Mouse (Mus musculus) E14TG2a.4 (cell line): ENCODE measurements around the gene 1700011L22Rik.

Experiments used
- CTCF ChIP-seq: conservative IDR thresholded peaks from 2 replicates; pipeline ENCODE4 v1.5.1; 2014; ENCODE audit warnings: low read length
- NANOG ChIP-seq: IDR thresholded peaks from 2 replicates; pipeline ENCODE4 v1.6.1; 2014; ENCODE audit warnings: borderline replicate concordance, low read length, mixed read lengths

GRCm38 (mm10) chr8:79190071-79190470 lies 58.3 kb downstream of the 1700011L22Rik start:
- TF ChIP-seq CTCF (no peak), NANOG (no peak)
